Mouse (Mus musculus): ENCODE results near the gene Fam131c. TPM values are rescaled to one million over a fixed set of nuclear protein-coding genes. Genes with fewer than 3 reads are reported as not detected.

Fam131c gene
- total RNA-seq, 2 experiments from 2014 or later, result 0.94 to 2.9 TPM

- peak; percentile 59 to 61 for DNase-seq
- intact Hi-C loops (cut with DNase I), result no loop called here
Measured at GRCm38 (mm10) chr4:141353868-141354267, 14.2 kb upstream of the Fam131c start.

GRCm38 (mm10) chr4:141357811-141358210 lies 10.2 kb upstream of the Fam131c start:
- DNase-seq, result no peak
- intact Hi-C loops (cut with DNase I), result no loop called here

- no peak for DNase-seq
- intact Hi-C loops (cut with DNase I), result no loop called here
Measured at GRCm38 (mm10) chr4:141359222-141359621, 8.8 kb upstream of the Fam131c start.

- peak in 1 of 2 experiments; percentile 54 for DNase-seq
- intact Hi-C loops (cut with DNase I), result loop anchor here (5.0 kb wide), 2 partner anchors 34 to 219 kb away; no protein-coding TSS in a partner anchor
Measured at GRCm38 (mm10) chr4:141360846-141361245, 7.2 kb upstream of the Fam131c start.

- intact Hi-C loops (cut with DNase I), result loop anchor here (1.0 to 5.0 kb wide), 4 partner anchors 36 to 221 kb away; no protein-coding TSS in a partner anchor
- DNase-seq, result peak; percentile 85 to 93
Measured at GRCm38 (mm10) chr4:141362937-141363548, 5.0 kb upstream of the Fam131c start.

- intact Hi-C loops (cut with DNase I), result no loop called here
- DNase-seq, result no peak
Measured at GRCm38 (mm10) chr4:141365126-141365525, 2.9 kb upstream of the Fam131c start.

GRCm38 (mm10) chr4:141365876-141366275 lies 2.1 kb upstream of the Fam131c start:
- intact Hi-C loops (cut with DNase I), result no loop called here
- no peak for DNase-seq

- intact Hi-C loops (cut with DNase I), result no loop called here
- no peak for DNase-seq
Measured at GRCm38 (mm10) chr4:141372426-141372825, 4.4 kb downstream of the Fam131c start.

- DNase-seq, result no peak
- intact Hi-C loops (cut with DNase I), result loop anchor here (10.0 kb wide), 1 partner anchor 465 kb away; the partner anchor contains the start of gene Ctrc
Measured at GRCm38 (mm10) chr4:141379674-141380073, 11.7 kb downstream of the Fam131c start.

GRCm38 (mm10) chr4:141382406-141382805 lies 14.4 kb downstream of the Fam131c start:
- intact Hi-C loops (cut with DNase I), result loop anchor here (10.0 kb wide), 1 partner anchor 462 kb away; the partner anchor contains the start of gene Ctrc

GRCm38 (mm10) chr4:141385275-141385674 lies 17.3 kb downstream of the Fam131c start:
- intact Hi-C loops (cut with DNase I), result loop anchor here (5.0 to 10.0 kb wide), 2 partner anchors 192 to 460 kb away; partner anchors contain the start of gene Ctrc
- DNase-seq, result peak; percentile 41 to 72

More at GRCm38 (mm10) chr4:141382406-141382805, 14.4 kb downstream of the Fam131c start:
- no peak for DNase-seq

GRCm38 (mm10) chr4:141386150-141386549 lies 18.1 kb downstream of the Fam131c start:
- no peak for DNase-seq
- intact Hi-C loops (cut with DNase I), result loop anchor here (5.0 to 10.0 kb wide), 2 partner anchors 191 to 459 kb away; partner anchors contain the start of gene Ctrc

- peak; percentile 80 to 89 for DNase-seq
- intact Hi-C loops (cut with DNase I), result loop anchor here (5.0 to 10.0 kb wide), 2 partner anchors 190 to 458 kb away; partner anchors contain the start of gene Ctrc
Measured at GRCm38 (mm10) chr4:141387093-141387784, 19.2 kb downstream of the Fam131c start.

- intact Hi-C loops (cut with DNase I), result loop anchor here (5.0 to 10.0 kb wide), 2 partner anchors 189 to 457 kb away; partner anchors contain the start of gene Ctrc
Measured at GRCm38 (mm10) chr4:141387933-141388332, 19.9 kb downstream of the Fam131c start.

GRCm38 (mm10) chr4:141389366-141390150 lies 21.5 kb downstream of the Fam131c start:
- DNase-seq, result no peak
- intact Hi-C loops (cut with DNase I), result loop anchor here (5.0 to 10.0 kb wide), 2 partner anchors 188 to 455 kb away; partner anchors contain the start of gene Ctrc

More at GRCm38 (mm10) chr4:141387933-141388332, 19.9 kb downstream of the Fam131c start:
- no peak for DNase-seq

GRCm38 (mm10) chr4:141391293-141391692 lies 23.3 kb downstream of the Fam131c start:
- no peak for DNase-seq
- intact Hi-C loops (cut with DNase I), result no loop called here

GRCm38 (mm10) chr4:141394751-141395150 lies 26.7 kb downstream of the Fam131c start:
- intact Hi-C loops (cut with DNase I), result no loop called here
- DNase-seq, result no peak

GRCm38 (mm10) chr4:141397861-141398260 lies 29.8 kb downstream of the Fam131c start:
- intact Hi-C loops (cut with DNase I), result no loop called here
- DNase-seq, result no peak

GRCm38 (mm10) chr4:141398545-141398944 lies 30.5 kb downstream of the Fam131c start, which contains the start of gene Clcnka:
TSS of gene Clcnka (minus strand) at chr4:141398724.
- intact Hi-C loops (cut with DNase I), result no loop called here
- no peak for DNase-seq

GRCm38 (mm10) chr4:141400171-141400570 lies 32.2 kb downstream of the Fam131c start:
- no peak for DNase-seq
- intact Hi-C loops (cut with DNase I), result loop anchor here (5.0 kb wide), 1 partner anchor 102 kb away; no protein-coding TSS in a partner anchor

Data from heart, postnatal 10 days (tissue).